Mouse (Mus musculus): Measurements from ENCODE around the gene Ddi1.
"Not testable (repeated sequence)": the region's sequence is repeated elsewhere in the genome, so short reads cannot be mapped to it uniquely, and the experiment has no call there.

Ddi1 gene

DNA sequence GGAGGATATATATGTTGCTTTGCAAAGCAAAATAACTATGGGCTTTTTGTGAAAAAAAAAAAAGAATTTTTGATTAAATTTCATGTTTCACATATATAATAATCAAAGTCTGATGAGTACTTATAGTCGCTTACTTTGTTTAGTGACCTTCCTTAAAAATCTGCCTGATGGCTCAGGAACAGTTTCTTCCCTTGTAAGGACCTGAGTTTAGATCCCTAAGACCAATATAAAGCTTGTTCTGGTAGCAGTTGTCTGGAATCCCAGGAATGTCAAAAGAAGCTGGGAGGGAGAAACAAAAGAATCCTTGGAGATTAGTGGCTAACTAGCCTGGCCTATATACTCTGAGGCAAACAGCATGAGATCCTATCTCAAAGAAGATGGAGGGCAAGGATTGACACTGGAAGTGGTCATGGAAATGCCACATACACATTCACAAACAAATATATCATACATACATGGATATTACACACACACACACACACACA lies at the start of gene Ddi1:
Gene Ddi1, minus strand, starts transcription at position 51 of the 485 bp plus-strand sequence.
- DNase-seq (ENCODE audit: low spot score in 2 of 2), result no peak

DNA sequence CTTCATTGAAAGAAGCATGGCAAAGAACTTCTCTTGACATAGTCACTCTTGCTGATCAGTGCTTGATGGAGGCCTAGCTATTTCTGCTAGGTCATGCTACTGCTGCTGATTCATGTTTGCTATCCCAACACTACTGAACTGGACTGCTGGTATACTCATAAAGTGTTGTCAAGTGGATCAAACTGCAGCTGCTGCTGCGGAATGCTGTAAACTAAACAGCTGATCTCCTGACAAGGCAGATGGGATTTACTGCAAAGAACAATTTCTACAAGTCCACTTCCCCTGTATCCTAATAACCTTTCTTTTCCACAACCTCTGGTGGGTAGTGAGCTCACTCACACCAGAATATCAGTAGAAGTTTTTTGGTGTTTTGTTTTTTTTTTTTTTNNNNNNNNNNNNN lies 47.5 kb upstream of the Ddi1 start:
- DNase-seq (ENCODE audit: low spot score in 2 of 2), result no peak

DNA sequence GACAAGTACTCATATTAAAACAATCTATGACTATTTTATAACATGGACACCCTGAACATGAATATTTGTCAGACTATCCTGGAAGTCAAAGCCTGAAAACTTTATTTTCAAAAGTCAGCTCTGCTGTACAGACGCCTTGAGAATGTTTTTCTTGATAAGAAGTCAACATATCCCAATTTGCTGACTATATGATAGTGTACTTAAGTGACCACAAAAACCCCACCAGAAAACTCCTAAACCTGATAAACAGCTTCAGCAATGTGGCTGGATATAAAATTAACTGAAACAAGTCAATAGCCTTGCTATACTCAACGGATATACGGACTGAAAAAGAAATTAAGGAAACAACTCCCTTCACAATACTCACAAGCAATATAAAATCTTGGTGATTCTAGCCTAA lies 36.2 kb upstream of the Ddi1 start:
- no peak for DNase-seq (ENCODE audit: low spot score in 2 of 2)

DNA sequence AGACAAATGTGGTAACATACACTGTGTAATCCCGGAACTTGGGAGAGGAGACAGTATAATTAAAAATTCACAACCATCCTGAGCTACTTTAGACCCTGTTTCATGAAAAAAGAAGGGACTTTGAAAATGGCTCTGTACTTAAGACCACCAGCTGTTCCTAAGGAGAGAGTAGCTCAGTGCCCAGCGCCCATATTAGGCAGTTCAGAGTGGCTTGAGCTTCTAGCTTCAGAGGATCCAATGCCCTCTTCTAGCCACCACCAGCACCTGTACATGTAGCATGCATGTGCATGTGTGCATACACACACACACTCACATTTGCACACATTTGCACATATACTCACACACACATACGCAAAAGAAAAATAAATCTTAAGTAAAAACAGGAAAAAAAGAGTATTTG lies 34.9 kb upstream of the Ddi1 start:
- DNase-seq (ENCODE audit: low spot score in 2 of 2), result no peak

DNA sequence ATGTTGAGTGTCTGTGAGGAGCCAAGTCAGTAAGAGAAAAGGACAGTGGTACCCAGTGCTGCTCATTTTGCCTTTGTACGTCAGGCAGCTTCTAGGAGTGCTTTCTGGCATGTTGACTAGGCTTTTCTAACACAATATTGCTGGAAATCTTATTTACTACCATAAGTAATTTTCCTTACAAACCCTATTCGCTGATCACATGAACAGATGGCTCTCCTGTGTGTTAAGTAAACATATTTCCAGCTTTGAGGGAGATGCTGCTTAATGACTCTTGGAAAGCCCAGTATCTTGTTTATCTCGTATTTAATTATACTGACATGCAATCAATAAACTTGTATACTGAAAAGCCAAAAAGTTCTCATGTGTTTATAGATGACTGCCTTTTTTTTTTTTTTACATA lies 32.4 kb upstream of the Ddi1 start:
- no peak for DNase-seq (ENCODE audit: low spot score in 2 of 2)

DNA sequence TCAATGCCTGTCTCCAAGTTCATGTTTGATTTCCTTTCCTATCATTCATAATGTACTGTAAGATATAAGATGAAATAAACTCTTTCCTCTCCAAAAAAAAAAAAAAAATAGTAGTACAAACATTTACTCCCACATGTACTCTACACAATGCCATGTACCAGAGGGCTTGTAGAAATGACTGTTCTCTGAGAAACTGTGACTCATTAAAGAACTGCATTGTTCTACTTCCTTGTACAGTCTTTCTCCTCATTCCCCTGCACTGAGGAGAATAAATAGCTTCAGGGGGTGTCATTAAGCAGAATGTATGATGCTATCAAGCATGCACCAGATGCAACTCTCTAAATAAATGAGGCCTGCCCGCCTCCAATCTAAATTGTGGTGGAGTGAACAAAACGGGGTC lies 28.9 kb upstream of the Ddi1 start:
- DNase-seq (ENCODE audit: low spot score in 2 of 2), result no peak

DNA sequence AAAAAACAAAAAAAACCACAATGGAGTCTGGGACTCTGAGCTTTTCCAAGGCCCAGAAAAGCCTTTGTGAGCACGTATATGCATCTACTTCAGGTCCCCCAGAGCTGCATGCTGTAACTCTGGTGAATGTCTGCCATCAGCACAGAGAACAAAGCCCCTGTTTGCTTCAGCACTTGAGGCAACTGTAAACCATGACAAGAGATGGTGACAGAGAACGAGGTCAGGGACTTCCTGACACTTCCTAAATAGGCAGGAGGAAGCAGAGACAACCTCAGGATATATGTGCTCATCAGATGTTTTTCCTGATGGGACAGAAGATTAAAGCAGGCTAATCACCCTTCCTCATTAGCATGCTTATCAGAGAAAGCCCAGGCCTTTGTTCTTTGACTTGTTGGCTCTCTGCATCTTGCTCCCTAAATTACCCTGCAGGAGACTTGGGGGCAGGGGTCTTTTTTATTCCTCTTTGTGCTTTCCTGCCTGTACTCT lies 19.6 kb upstream of the Ddi1 start:
- no peak for DNase-seq (ENCODE audit: low spot score in 2 of 2)

DNA sequence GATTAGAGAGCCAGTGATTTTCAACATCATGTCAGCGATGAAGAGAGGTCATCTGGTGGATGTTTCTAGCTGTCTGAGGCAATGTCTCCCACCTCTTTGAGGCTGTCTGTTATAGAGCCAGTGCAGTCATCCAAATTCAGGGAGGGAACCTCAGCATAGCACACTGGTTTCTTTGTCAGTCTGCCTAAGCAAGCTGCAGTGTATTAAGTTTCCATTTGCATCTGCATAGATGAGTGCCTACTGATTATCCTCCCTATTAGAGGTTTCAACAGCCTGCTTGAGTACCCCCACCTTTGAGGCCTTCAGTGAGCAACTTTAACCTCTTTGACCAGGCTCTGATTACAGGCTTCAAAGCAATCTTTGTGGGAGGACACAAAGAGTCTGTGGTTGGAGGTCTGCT lies 17.1 kb upstream of the Ddi1 start:
- DNase-seq (ENCODE audit: low spot score in 2 of 2), result no peak

DNA sequence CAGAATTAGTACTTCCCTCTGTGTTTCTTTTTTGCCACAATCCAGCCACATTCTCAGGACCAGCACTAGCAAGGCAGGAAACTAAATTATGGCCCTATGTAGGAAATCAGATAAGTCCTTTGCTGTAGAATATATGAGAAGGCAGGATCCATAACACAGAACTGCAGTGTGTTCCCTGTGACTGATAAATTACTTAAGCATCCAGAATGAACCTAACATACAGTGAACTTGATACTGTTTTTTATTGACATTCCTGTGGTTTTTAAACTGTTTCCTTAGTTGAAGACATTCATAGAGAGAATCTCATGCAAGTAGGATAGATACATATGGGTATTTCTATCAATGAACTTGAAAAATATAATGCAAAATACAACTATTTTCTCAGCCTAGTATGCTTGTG lies 7.9 kb upstream of the Ddi1 start:
- no peak for DNase-seq (ENCODE audit: low spot score in 2 of 2)

DNA sequence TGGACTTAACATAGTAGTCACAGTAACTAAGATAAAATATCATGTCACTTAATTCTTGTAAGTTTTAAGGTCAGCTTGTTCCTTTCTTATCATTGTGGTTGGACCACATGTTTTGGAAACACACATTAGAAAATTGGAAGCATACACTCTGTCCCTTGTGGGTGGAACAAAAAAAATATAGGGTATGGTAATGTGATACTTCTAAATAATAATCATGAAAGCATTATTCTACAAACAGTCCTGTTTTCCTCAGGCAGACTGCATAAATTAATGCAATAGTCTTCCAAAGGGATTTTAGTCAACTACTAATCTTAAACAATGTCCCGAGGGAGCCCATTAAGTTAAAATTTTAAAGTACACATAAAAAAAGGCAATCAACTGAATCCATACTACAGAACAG lies 6.7 kb upstream of the Ddi1 start:
- no peak for DNase-seq (ENCODE audit: low spot score in 2 of 2)

DNA sequence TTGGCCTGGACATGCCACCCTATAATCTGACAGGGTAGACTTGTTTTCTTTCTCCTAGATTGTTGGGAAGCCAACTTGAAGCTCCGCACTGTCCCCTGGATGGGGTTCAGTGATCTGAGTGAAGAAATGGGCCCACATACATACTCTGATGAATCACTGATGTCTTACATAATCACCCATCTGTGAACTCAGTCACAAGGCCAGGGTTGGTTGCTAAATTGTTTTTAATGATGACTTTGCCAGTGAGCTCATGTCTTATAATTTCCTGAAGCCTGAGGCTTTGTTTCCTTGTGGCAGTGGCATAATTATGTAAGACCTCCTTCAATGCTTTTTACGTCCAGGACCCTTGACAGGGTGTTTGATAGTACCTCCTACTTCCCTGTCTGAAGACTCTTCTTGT lies 4.8 kb downstream of the Ddi1 start:
- no peak for DNase-seq (ENCODE audit: low spot score in 2 of 2)

DNA sequence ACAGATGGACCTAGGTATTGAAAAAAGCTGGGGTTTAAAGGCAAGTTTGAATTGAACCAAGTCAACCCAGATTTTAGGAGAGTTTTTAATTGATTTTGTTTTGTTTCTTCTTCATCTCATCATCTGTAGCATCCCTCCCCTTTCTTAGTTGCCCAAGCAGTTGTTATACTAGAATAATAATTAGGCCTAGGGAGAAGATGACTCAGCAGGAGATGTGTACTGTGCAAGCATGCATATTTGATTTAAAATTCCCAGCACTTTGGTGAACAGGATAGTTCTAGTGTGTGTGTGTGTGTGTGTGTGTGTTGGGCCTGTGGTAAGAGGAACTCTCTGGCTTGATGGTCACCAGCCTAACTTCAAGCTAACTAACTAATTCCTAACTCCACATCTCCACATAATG lies 12.6 kb downstream of the Ddi1 start:
- no peak for DNase-seq (ENCODE audit: low spot score in 2 of 2)

DNA sequence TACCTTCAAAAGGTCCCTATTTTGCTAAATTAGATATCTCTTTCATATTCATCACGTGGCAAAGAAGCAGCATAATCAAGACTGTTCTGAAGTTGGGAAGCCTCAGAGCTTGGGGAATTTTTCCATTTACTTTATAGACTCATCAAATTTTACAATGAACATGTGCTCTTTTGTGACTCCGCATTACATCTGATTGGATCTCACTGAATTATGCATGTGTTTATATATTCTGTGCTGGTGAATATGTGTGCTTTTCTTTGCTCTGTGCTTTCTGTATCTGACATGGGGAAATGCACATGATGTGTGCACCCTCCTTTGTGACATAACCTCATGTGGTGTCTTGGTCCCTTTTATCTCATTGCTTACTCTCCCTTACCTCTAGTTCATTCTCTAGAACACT lies 17.7 kb downstream of the Ddi1 start:
- DNase-seq (ENCODE audit: low spot score in 2 of 2), result no peak

DNA sequence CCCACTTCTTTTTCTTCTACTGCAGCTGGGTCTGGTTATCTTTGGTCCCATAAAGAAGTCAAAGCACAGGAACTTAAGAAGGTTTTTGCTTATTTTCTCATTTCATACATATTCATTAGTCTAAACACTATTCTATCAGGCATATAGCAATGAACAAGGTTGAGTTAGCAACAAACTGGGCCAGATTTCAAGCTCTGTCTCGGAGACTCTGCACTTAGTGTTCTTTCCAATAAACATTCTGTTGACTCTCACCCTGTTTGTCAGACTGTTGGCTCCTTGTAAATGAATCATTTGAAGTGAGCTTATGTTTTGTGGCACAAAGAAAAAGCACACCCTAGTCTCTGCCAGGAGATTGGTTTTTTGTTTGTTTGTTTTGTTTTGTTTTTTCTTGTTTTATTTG lies 19.3 kb downstream of the Ddi1 start:
- DNase-seq (ENCODE audit: low spot score in 2 of 2), result no peak

DNA sequence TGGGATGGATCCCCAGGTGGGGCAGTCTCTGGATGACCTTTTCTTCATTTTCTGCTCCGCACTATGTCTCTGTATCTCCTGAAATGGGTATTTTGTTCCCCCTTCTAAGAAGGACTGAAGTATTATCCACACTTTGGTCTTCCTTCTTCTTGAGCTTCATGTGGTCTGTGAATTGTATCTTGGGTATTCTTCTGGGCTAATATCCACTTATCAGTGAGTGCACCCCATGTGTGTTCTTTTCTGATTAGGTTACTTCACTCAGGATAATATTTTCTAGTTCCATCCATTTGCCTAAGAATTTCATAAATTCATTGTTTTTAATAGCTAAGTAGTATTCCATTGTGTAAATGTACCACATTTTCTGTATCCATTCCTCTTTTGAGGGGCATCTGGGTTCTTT lies 33.7 kb downstream of the Ddi1 start:
- DNase-seq (ENCODE audit: low spot score in 2 of 2), result not testable (repeated sequence)

DNA sequence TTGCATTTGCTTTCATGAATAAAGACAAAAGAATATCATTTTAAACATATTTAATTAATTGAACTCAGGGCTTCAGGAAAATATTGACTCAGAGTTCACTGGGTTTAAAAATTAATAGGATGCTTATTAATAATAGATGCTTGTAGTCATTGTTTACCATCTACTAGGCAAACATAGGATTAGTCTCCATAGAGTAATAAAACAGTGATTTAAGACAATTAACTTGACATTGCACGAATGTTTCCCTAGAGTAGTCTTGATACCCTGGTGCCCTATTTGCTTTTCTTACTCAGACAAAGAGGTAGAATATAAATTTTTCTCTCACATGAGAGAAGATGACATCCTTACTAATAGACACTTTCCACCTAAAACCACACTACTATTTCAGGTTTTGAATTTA lies 52.1 kb downstream of the Ddi1 start:
- no peak for DNase-seq (ENCODE audit: low spot score in 2 of 2)

DNA sequence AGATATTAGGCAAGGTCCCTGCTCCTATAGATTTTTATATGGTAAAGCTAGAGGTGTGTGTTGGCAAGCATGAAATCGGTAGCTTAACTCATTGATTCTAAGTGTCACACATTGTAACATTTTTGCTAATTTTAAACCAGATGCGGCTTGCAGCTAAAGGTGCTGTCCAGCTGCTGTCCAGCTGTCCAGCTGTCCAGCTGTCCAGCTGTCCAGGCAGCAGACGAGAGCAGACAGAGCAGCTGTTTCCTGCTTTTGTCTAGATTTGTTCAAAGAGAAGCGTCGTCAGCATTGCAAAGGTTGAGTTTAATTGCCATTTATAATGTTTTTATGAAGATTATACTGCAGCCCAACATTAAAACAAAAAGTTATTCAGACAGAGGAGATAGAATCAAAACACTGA lies 56.8 kb downstream of the Ddi1 start:
- no peak for DNase-seq (ENCODE audit: low spot score in 2 of 2)

All from urinary bladder, adult 18-20 months (tissue).